Mouse (Mus musculus) hindbrain, embryonic 13.5 days (tissue): ENCODE measurements around the gene Ncor2. TPM values are rescaled to one million over a fixed set of nuclear protein-coding genes. Genes with fewer than 3 reads are reported as not detected.

Experiments
- ATAC-seq: fragments of 200-750 bp; cut with Nextera tagmentation; 2 replicates; pipeline ENCODE4 v1.8.0; 2017; ENCODE audit warnings: moderate TSS enrichment; ENCODE audit not compliant: low FRiP score
- H3K27ac ChIP-seq: fragments of 300-500 bp; sonication (generic); 2 replicates; pipeline ENCODE4 v1.5.1; 2015; ENCODE audit warnings: inconsistent platforms, mild to moderate bottlenecking, moderate library complexity
- H3K27me3 ChIP-seq: fragments of 300-500 bp; sonication (generic); 2 replicates; pipeline ENCODE4 v1.6.1; 2015; ENCODE audit warnings: mild to moderate bottlenecking, inconsistent platforms
- H3K36me3 ChIP-seq: fragments of 300-500 bp; sonication (generic); 2 replicates; pipeline ENCODE4 v1.6.1; 2015; ENCODE audit warnings: mild to moderate bottlenecking, inconsistent platforms
- H3K4me1 ChIP-seq: fragments of 300-500 bp; sonication (generic); replicated peaks from 2 replicates; pipeline ENCODE4 v1.6.1; 2015; ENCODE audit warnings: inconsistent platforms
- H3K4me2 ChIP-seq: fragments of 300-500 bp; sonication (generic); 2 replicates; pipeline ENCODE4 v1.6.1; 2015; ENCODE audit warnings: inconsistent platforms, mild to moderate bottlenecking, moderate library complexity
- H3K4me3 ChIP-seq: fragments of 300-500 bp; sonication (generic); 2 replicates; pipeline ENCODE4 v1.5.1; 2015; ENCODE audit warnings: mild to moderate bottlenecking, inconsistent platforms
- H3K9ac ChIP-seq: fragments of 300-500 bp; sonication (generic); 2 replicates; pipeline ENCODE4 v1.6.1; 2015; ENCODE audit warnings: mild to moderate bottlenecking, inconsistent platforms
- H3K9me3 ChIP-seq: fragments of 300-500 bp; sonication (generic); 2 replicates; pipeline ENCODE4 v1.6.1; 2016; ENCODE audit warnings: inconsistent platforms
- WGBS: fragments of 180-500 bp; shearing (Covaris S2); methylation state at CpG from one replicate; pipeline ENCODE4 v1.1.7; 2015; 5-methylcytosine and 5-hydroxymethylcytosine counted together
- polyA plus RNA-seq: library from polyadenylated mRNA; unstranded; fragments of >200 nt; fragmentation: Nextera tagmentation; extraction: Ambion mirVana; gene quantifications from 2 replicates; pipeline ENCODE4 v1.2.1, GENCODE M21; 2015

Ncor2 gene
- polyA plus RNA-seq, 1 experiment from 2014 or later: 25.1 TPM

DNA sequence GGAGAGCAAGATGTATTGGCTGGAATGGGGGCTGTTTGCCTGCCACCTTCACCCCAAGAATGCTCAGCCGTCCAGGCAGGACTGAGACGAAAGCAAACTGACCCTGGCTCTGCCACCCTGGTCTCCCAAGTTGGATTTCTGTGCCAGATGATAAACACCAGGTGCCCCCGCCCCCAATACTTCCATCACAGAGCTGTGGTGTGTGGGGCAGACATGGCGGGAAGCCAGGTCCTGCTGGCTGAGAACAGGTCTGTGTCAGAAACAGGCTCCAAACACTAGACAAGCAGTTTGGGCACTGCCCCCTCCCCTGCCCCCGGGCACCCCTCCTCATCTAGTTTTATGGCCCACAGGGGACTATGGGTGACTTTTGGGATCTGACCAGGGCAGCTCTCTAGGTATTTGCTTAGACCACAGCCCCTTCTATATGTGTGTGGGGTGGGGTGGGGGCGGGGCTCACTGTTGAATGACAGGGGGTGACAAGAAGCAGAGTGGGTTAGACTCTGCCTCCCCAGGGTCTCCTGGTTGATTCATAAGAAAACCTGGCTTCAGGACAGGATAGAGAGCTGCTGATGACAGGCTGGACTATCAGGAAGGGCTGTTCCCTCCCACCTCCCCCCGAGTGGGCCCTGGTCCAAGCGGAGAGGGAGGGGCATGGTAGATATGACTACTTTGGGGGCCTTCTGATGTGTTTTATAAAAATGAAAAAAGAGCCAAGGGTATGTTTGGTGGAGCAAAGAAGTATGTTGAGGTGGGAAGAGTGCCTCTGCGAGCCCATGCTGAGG lies 173.0 kb downstream of the Ncor2 start:
- Histone ChIP-seq H3K27me3 (peaks cover 35% of the 10 kb centered on the region), H3K9me3 (no peaks in the 10 kb centered on the region), H3K36me3 (peaks cover 20% of the 10 kb centered on the region), H3K4me2 (no peak overlapping the region), H3K4me3 (no peak overlapping the region), H3K27ac (peak overlapping the region; percentile 40; the same call in 1 of the 2 replicates), H3K4me1 (peaks cover 44% of the 10 kb centered on the region), H3K9ac (no peak overlapping the region)
- no peak; the same call in 1 of the 2 replicates for ATAC-seq
- WGBS: 59% methylated on average over 9 of the region's 9 CpGs

DNA sequence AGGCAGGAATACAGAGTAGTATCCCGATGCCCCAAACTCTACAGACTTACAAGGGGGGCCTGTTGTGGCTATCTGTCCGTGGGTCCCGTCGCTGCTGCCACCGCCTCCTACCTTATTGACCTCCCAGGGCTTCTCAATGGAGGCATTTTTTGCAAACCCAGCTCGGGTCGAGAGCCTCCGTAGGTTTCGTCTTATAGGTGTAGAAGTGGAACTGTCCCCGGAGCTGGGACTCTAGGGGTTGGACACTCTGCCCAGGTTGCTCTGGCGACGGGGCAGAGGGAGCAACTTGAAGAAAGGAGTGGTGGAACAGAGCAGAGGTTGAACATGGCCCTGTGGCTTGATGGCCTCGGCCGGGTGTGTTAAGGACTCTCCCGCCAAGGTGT lies 175.2 kb downstream of the Ncor2 start:
- no peak for ATAC-seq
- H3K4me1 ChIP-seq: peaks cover 44% of the 10 kb centered on the region
- peak overlapping the region; percentile 60 for H3K4me2 ChIP-seq
- peak overlapping the region; percentile 38 for H3K4me3 ChIP-seq
- peaks cover 4% of the 10 kb centered on the region; the same call in 1 of the 2 replicates for H3K36me3 ChIP-seq
- H3K27me3 ChIP-seq: peaks cover 35% of the 10 kb centered on the region
- peak overlapping the region; percentile 69 for H3K9ac ChIP-seq
- no peaks in the 10 kb centered on the region for H3K9me3 ChIP-seq
- 16% methylated on average over 15 of the region's 15 CpGs for WGBS
- H3K27ac ChIP-seq: no peak overlapping the region

DNA sequence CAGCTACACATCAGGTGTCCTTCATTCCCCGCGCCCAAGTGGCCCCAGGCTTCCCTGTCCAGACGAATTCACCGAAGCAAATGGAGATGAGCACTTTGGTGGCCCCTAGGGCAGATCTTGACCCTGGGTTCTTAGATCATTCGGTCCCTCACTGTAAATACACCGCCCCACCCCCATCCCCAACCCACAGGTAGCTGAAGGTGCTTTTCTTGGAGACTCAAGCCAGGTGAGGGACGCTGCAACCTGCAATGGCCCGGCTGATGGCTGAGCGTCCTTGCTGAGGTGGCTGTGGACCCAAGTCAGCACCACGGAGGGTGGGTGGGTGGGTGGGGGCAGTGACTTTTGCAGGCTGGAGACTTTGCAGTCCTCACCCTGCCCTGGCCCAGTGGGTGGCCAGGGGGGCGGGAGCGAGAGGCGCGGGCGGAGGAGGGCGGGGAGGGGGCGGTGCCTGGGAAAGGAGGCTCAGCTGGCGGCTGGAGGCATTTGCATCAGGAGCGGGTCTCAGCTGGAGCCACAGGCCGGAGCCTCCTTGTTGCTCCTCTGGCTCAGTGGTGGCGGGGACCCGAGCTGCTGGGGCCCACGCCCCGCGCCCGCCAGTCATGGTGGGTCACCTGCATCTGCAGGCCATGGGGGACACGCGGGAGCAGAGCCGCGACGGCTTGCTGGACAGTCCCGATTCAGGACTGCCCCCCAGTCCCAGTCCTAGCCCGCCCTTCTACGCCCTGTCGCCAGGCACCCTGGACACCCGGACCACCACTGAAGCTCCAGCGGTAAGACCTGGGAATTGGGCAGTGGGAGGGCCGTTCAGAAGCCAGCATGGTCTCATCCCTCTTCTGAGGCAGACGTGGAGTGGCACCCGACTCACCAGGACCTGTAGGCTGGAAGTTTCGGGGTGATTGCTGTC lies 175.8 kb downstream of the Ncor2 start, which contains the start of gene Rflna:
Rflna (plus strand) TSS at position 253 of the 904 bp plus-strand sequence.
- Histone ChIP-seq H3K9me3 (no peaks in the 10 kb centered on the region), H3K27ac (no peak within 1 kb of the TSS), H3K4me1 (peaks cover 44% of the 10 kb centered on the region), H3K9ac (peak within 1 kb of the TSS; percentile 69), H3K36me3 (no peaks in the 10 kb centered on the region), H3K4me3 (peak within 1 kb of the TSS; percentile 38), H3K27me3 (peaks cover 35% of the 10 kb centered on the region), H3K4me2 (peak within 1 kb of the TSS; percentile 60)
- ATAC-seq: peak; percentile 41; the same call in 1 of the 2 replicates
- WGBS: 2% methylated on average over 41 of the region's 41 CpGs

DNA sequence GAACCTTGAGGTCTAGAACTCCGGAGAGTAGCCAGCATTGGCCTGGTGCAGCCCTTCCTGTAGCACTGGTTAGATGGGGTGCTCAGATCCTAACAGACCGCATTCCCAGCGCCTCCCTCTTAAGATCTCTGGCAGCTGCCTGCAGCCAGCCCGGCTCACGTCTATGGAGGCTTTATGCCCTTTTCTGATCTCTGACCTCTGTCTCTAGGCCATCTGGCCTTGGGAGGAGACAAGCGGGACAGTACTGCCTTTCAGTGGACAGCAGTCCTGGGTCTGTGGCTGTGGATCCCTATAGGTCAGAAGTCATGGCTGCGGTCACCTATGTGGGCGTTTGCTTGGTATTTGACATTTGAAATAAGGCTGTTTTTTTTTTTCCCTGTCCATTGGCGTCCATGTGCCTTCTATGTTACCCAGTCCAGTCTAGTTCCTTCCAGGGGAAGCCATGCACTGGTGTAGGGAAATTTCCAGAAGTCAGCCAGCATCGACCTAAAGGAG lies 178.2 kb downstream of the Ncor2 start:
- H3K4me1 ChIP-seq: peaks cover 24% of the 10 kb centered on the region
- peaks cover 35% of the 10 kb centered on the region for H3K27me3 ChIP-seq
- 60% methylated on average over 10 of the region's 10 CpGs for WGBS
- no peak overlapping the region for H3K4me3 ChIP-seq
- ATAC-seq: no peak
- no peak overlapping the region for H3K4me2 ChIP-seq
- H3K36me3 ChIP-seq: no peaks in the 10 kb centered on the region
- H3K9me3 ChIP-seq: no peaks in the 10 kb centered on the region
- H3K9ac ChIP-seq: no peak overlapping the region
- H3K27ac ChIP-seq: no peak overlapping the region

DNA sequence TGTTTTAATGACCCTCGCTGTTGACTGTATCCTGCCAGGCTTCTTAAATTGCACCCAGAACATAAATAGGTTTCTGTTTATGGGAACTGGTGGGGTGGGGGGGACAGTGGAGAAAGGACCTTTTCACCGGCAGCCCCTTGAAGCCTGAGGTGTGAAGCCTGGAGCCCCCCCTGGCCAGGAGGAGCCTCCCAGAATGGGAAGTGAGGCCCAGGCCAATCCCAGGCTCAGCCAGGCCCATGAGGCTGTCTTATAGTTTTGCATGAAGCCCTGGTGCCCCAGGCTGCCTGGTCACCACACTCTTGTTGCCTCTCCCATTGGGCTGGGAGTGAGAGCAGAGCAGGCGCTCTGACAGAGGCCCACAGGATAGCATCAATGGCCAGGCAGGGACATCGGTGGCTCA lies 181.1 kb downstream of the Ncor2 start:
- WGBS: 89% methylated on average over 4 of the region's 4 CpGs
- no peak overlapping the region for H3K9ac ChIP-seq
- no peaks in the 10 kb centered on the region for H3K36me3 ChIP-seq
- H3K4me1 ChIP-seq: peaks cover 6% of the 10 kb centered on the region
- H3K27me3 ChIP-seq: peaks cover 11% of the 10 kb centered on the region
- H3K4me3 ChIP-seq: no peak overlapping the region
- H3K9me3 ChIP-seq: no peaks in the 10 kb centered on the region
- ATAC-seq: no peak
- no peak overlapping the region for H3K27ac ChIP-seq
- H3K4me2 ChIP-seq: no peak overlapping the region

DNA sequence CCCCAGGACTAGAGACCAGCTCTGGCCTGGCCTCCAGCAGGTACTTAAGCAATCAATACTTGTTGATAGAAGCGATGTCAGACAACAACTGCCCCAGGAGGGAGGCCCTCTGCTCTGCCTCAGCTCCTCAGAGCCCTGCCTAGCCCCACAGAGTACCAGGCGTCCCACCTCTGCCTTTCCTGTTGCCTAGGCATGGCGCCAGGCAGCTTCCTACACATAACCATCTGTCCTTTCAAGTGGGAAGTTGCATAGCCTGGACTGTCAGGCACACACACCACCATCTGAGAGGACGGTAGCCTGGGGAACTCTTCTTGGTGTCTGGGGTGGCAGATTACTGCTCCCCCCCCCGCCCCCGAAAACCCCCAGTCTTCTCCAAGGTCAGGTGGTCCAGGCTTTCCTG lies 182.2 kb downstream of the Ncor2 start:
- H3K4me3 ChIP-seq: no peak overlapping the region
- no peaks in the 10 kb centered on the region for H3K36me3 ChIP-seq
- 68% methylated on average over 6 of the region's 6 CpGs for WGBS
- ATAC-seq: no peak
- H3K4me2 ChIP-seq: no peak overlapping the region
- no peak overlapping the region for H3K9ac ChIP-seq
- 0 out of 2 replicates have a peak, but pooled peaks cover 3% of the 10 kb centered on the region for H3K27me3 ChIP-seq
- no peaks in the 10 kb centered on the region for H3K9me3 ChIP-seq
- H3K27ac ChIP-seq: no peak overlapping the region
- no peaks in the 10 kb centered on the region; the same call in 1 of the 2 replicates for H3K4me1 ChIP-seq

DNA sequence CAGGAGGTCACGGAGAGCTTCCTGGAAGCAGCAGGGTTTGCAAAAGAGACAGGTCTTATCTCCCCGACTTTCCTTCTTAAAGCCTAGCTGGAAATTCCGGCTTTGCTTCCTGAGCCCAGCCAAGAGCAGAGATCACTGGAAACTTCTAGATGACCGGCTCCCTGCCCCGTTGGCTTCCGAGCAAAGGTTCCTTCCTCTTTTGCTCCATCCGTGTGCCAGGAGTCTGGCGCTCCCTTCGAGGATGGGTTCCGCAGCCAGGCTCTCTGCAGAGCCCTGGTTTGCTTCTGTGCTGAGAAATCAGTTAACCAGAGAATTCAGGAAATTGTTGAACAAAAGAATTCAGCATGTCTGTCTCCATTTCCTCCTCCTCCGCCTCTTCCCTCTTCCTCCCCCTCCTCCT lies 186.1 kb downstream of the Ncor2 start:
- ATAC-seq: no peak
- WGBS: 80% methylated on average over 11 of the region's 11 CpGs
- no peaks in the 10 kb centered on the region for H3K4me1 ChIP-seq
- H3K27me3 ChIP-seq: 0 out of 2 replicates have a peak, but pooled peaks cover 3% of the 10 kb centered on the region
- H3K9ac ChIP-seq: no peak overlapping the region
- no peak overlapping the region for H3K4me3 ChIP-seq
- H3K36me3 ChIP-seq: no peaks in the 10 kb centered on the region
- H3K27ac ChIP-seq: no peak overlapping the region
- no peaks in the 10 kb centered on the region for H3K9me3 ChIP-seq
- H3K4me2 ChIP-seq: no peak overlapping the region

DNA sequence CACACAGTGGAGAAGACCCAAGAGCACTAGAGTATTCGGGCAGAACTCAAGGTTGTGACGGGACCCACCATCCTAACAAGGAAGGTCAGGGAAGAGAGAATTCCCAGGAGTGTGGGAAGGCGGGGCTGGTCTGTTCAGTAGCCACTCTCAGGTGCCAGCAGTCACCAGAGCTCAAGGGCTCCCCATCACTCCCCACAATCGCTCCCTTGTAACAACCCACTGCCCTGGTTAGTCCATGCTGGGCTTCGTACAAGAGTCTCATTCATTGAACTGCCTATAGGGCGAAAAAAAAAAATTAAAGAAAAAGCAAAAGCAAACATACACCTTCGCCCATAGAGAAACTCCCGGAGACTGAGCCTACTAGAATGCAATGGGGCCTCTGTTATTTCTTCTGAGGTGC lies 186.7 kb downstream of the Ncor2 start:
- Histone ChIP-seq H3K27ac (no peak overlapping the region), H3K4me1 (no peaks in the 10 kb centered on the region), H3K9me3 (no peaks in the 10 kb centered on the region), H3K4me3 (no peak overlapping the region), H3K4me2 (no peak overlapping the region), H3K27me3 (0 out of 2 replicates have a peak, but pooled peaks cover 3% of the 10 kb centered on the region), H3K9ac (no peak overlapping the region), H3K36me3 (no peaks in the 10 kb centered on the region)
- 87% methylated on average over 8 of the region's 8 CpGs for WGBS
- no peak for ATAC-seq

DNA sequence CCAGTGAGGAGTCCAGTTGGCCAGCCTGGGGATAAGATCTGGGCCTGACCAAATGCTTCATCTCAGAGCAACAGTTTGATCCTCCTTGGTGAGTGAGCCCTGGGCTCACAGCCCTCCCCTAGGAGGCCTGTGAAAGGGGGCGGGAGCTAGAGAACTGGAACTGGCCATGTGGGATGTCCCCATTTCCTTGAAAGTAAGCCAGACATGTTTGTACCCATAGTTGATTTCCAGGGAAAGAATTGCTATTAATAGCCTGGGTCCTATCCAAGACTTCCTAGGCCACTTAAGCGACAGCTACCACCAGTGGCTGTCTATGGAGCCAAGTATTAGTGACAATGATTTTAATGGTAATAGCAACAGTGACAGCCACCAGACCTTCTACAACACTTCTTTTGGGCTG lies 189.3 kb downstream of the Ncor2 start:
- no peak for ATAC-seq
- H3K4me2 ChIP-seq: no peak overlapping the region
- H3K9ac ChIP-seq: no peak overlapping the region
- WGBS: 90% methylated on average over 2 of the region's 2 CpGs
- H3K27me3 ChIP-seq: 0 out of 2 replicates have a peak, but pooled peaks cover 3% of the 10 kb centered on the region
- H3K27ac ChIP-seq: no peak overlapping the region
- H3K4me3 ChIP-seq: no peak overlapping the region
- no peaks in the 10 kb centered on the region for H3K9me3 ChIP-seq
- no peaks in the 10 kb centered on the region for H3K36me3 ChIP-seq
- no peaks in the 10 kb centered on the region for H3K4me1 ChIP-seq

DNA sequence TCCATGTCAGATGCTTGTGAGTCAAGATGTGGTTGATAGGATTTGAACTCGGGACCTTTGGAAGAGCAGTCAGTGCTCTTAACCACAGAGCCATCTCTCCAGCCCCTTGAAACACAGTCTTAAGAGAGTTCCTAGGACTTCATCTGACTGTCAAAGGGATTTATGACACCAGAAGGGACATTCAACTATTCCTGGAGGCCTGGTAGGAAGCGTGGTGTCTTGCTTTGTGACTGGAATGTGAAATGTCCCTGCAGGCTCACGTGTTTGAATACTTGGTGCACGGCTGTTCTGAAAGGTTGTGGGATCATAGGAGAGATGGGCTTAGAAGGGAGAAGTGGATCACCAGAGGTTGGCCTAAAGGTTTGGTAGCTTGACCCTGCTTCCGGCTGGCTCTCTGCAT lies 192.4 kb downstream of the Ncor2 start:
- WGBS: 82% methylated on average over 5 of the region's 5 CpGs
- H3K9ac ChIP-seq: no peak overlapping the region
- H3K9me3 ChIP-seq: peaks cover 14% of the 10 kb centered on the region
- no peak for ATAC-seq
- H3K4me2 ChIP-seq: no peak overlapping the region
- H3K27me3 ChIP-seq: no peaks in the 10 kb centered on the region
- H3K4me1 ChIP-seq: no peaks in the 10 kb centered on the region
- H3K36me3 ChIP-seq: no peaks in the 10 kb centered on the region
- H3K4me3 ChIP-seq: no peak overlapping the region
- no peak overlapping the region for H3K27ac ChIP-seq

DNA sequence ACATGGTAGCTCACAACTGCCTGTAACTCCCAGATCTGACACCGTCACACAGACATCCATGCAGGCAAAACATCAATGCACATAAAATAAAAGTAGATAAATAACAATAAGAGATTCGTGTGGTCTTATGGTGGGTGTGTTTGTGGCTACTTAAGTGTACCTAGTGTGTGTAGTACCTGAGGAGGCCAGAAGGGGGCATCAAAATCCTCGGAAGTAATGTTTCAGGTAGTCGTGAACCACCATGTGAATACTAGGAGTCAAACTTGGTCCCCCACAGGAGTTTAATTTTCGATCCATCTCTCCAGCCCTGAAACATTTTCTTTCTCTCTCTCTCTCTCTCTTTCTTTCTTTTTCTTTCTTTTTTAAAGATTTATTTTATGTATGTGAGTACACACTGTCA lies 192.8 kb downstream of the Ncor2 start:
- Histone ChIP-seq H3K4me3 (no peak overlapping the region), H3K27ac (no peak overlapping the region), H3K9me3 (peaks cover 14% of the 10 kb centered on the region), H3K36me3 (no peaks in the 10 kb centered on the region), H3K27me3 (no peaks in the 10 kb centered on the region), H3K9ac (no peak overlapping the region), H3K4me2 (no peak overlapping the region), H3K4me1 (no peaks in the 10 kb centered on the region)
- no peak for ATAC-seq
- 89% methylated on average over 5 of the region's 5 CpGs for WGBS

DNA sequence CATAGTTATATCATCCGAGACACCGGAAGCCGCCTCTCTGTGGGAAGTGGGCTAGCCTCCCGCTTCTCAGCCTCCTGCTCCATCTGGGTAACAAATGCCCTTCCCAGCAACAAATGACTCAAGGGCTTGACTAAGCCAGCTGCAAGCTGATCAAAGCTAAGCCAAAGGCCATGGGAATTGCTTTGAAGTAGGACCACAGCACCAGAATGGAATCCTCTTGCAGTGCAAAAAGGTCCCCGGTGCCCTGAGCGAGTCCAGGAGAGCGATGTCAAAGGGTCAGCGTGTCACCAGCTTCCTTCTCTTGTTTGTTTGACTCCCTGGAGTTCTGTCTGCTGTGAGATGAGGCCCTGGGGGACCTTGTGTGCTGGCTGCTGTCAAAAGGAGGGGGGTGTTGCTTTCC lies 209.2 kb downstream of the Ncor2 start:
- H3K9ac ChIP-seq: peak overlapping the region; percentile 19; the same call in 1 of the 2 replicates
- H3K27me3 ChIP-seq: no peaks in the 10 kb centered on the region
- 0 out of 2 replicates have a peak, but pooled peaks cover under 1% of the 10 kb centered on the region for H3K9me3 ChIP-seq
- no peak overlapping the region for H3K4me2 ChIP-seq
- no peak for ATAC-seq
- 15% methylated on average over 8 of the region's 8 CpGs for WGBS
- no peak overlapping the region for H3K4me3 ChIP-seq
- peaks cover 17% of the 10 kb centered on the region for H3K4me1 ChIP-seq
- H3K27ac ChIP-seq: no peak overlapping the region
- no peaks in the 10 kb centered on the region for H3K36me3 ChIP-seq
